ENCODE assay signal across 9 mouse cellular contexts in genomic region chr12:79171269-79171995, GRCm38 (mm10). TPM values are rescaled to one million over a fixed set of nuclear protein-coding genes. Genes with fewer than 3 reads are reported as not detected.
DNase-seq lines count a peak whose midpoint lies in the region; ATAC-seq and TF ChIP-seq lines count a peak whose summit lies in the region.
"Had no signal": no experiment of that assay in that cellular context is flagged by ENCODE, and none has a peak within 500 bp of the region (broad histone marks: within the 10 kb centered on the region; RNA-seq: fewer than 3 reads in every experiment).

No protein-coding gene starts in this region.

- H3K4me1 ChIP-seq in testis, adult 2 months (ENCODE audit: control insufficient read depth, insufficient read depth, low read length) = no peaks in the 10 kb centered on the region; the same call in 1 of the 2 replicates
- H3K4me1 ChIP-seq in hindbrain, embryonic 15.5 days (replicated peaks) = peaks cover 16% of the 10 kb centered on the region
- peaks cover 20% of the 10 kb centered on the region for H3K4me1 ChIP-seq in midbrain, embryonic 15.5 days

- H3K9ac ChIP-seq in hindbrain, embryonic 15.5 days = peak overlapping the region; percentile 90
- peak overlapping the region; percentile 85 for H3K9ac ChIP-seq in midbrain, embryonic 15.5 days

- peak overlapping the region; percentile 83 for H3K4me2 ChIP-seq in hindbrain, embryonic 15.5 days
- peak overlapping the region; percentile 52 for H3K4me2 ChIP-seq in midbrain, embryonic 15.5 days

- no peak for TF ChIP-seq CTCF in testis, adult 2 months (IDR thresholded peaks at IDR 0.05; ENCODE audit: control insufficient read depth, insufficient read depth, insufficient replicate concordance, low read depth, low read length)

- 34% methylated on average over 12 of the region's 12 CpGs for WGBS in hindbrain, embryonic 15.5 days
- 29% methylated on average over 12 of the region's 12 CpGs for WGBS in midbrain, embryonic 15.5 days

- peak overlapping the region; percentile 92 for H3K4me3 ChIP-seq in testis, adult 2 months (ENCODE audit: control insufficient read depth, low read depth, low read length)
- H3K4me3 ChIP-seq in hindbrain, embryonic 15.5 days = peak overlapping the region; percentile 98
- peak overlapping the region; percentile 89 for H3K4me3 ChIP-seq in midbrain, embryonic 15.5 days

- no peak for ATAC-seq in hindbrain, embryonic 15.5 days (ENCODE audit: low FRiP score, low read depth)
- no peak for ATAC-seq in midbrain, embryonic 15.5 days (replicated peaks)

- no peaks in the 10 kb centered on the region for H3K27me3 ChIP-seq in testis, adult 2 months (ENCODE audit: control insufficient read depth, insufficient read depth, low read length)
- no peaks in the 10 kb centered on the region for H3K27me3 ChIP-seq in hindbrain, embryonic 15.5 days
- no peaks in the 10 kb centered on the region for H3K27me3 ChIP-seq in midbrain, embryonic 15.5 days (replicated peaks)
- H3K27me3 ChIP-seq: Patski had no signal

- intact Hi-C loops in heart, postnatal 25 days (cut with DNase I) = loop anchor here (10.0 kb wide), 1 partner anchor 157 kb away; no protein-coding TSS in a partner anchor

- no peaks in the 10 kb centered on the region for H3K9me3 ChIP-seq in hindbrain, embryonic 15.5 days
- no peaks in the 10 kb centered on the region for H3K9me3 ChIP-seq in midbrain, embryonic 15.5 days

- peak overlapping the region; percentile 78 for H3K27ac ChIP-seq in testis, adult 2 months (ENCODE audit: control insufficient read depth, insufficient read depth, low read depth, low read length)
- H3K27ac ChIP-seq in hindbrain, embryonic 15.5 days (replicated peaks) = peak overlapping the region; percentile 95; the same call in 1 of the 2 replicates
- H3K27ac ChIP-seq in midbrain, embryonic 15.5 days = peak overlapping the region; percentile 99

- TF ChIP-seq POLR2A in testis, adult 2 months (IDR thresholded peaks at IDR 0.05; ENCODE audit: control insufficient read depth, low read depth, low read length) = no peak

- H3K36me3 ChIP-seq in testis, adult 2 months (ENCODE audit: control insufficient read depth, insufficient read depth, low read length) = no peaks in the 10 kb centered on the region
- H3K36me3 ChIP-seq in hindbrain, embryonic 15.5 days = peaks cover 18% of the 10 kb centered on the region
- peaks cover 14% of the 10 kb centered on the region; the same call in 1 of the 2 replicates for H3K36me3 ChIP-seq in midbrain, embryonic 15.5 days (replicated peaks)

- DNase-seq in heart, adult 11 months = peak; percentile 64
- DNase-seq in heart, postnatal 25 days (ENCODE audit: low spot score) = no peak
- no peak for DNase-seq in testis, postnatal 10 days (ENCODE audit: low spot score)
- DNase-seq in spleen, postnatal 10 days (ENCODE audit: low spot score in 2 of 2) = no peak
- DNase-seq in layer of hippocampus, postnatal 25 days (ENCODE audit: extremely low spot score in 1 of 2, low spot score in 1 of 2) = no peak

RNA-seq across cellular contexts. Expression of gene Vti1b, which starts 1.0 kb away (rescaled TPM):
- total RNA-seq in heart, postnatal 25 days (2021) = 10 to 100 TPM; 73.5 to 80.3 TPM
- 21.7 and 22.7 TPM in 2 replicates for polyA plus RNA-seq in testis, adult 2 months (2012; rRNA removed)
- 221 and 231 TPM in 2 replicates for polyA plus RNA-seq in hindbrain, embryonic 15.5 days (2015; fragmentation: Nextera tagmentation; extraction: Ambion mirVana)
- 219 and 223 TPM in 2 replicates for polyA plus RNA-seq in midbrain, embryonic 15.5 days (2015; fragmentation: Nextera tagmentation; extraction: Ambion mirVana)
- 100 to 1,000 TPM; 147 to 174 TPM for total RNA-seq in layer of hippocampus, postnatal 25 days (2021)

RNA-seq across cellular contexts. Expression of gene Rdh11, which starts 20.7 kb away (rescaled TPM):
- total RNA-seq in heart, postnatal 25 days (2021) = 1 to 10 TPM; 2.3 to 3.1 TPM
- 127 and 132 TPM in 2 replicates for polyA plus RNA-seq in testis, adult 2 months (2012; rRNA removed)
- polyA plus RNA-seq in hindbrain, embryonic 15.5 days (2015; fragmentation: Nextera tagmentation; extraction: Ambion mirVana) = 35.2 and 36.3 TPM in 2 replicates
- 31.0 and 33.7 TPM in 2 replicates for polyA plus RNA-seq in midbrain, embryonic 15.5 days (2015; fragmentation: Nextera tagmentation; extraction: Ambion mirVana)
- total RNA-seq in layer of hippocampus, postnatal 25 days (2021) = 10 to 100 TPM; 17.9 to 21.2 TPM

RNA-seq across cellular contexts. Expression of gene Rdh12, which starts 37.3 kb away (rescaled TPM):
- total RNA-seq in heart, postnatal 25 days (2021) = under 1 TPM in 1 of 2 experiments, not detected in 1; 0.86 TPM
- 0.42 and 0.63 TPM in 2 replicates for polyA plus RNA-seq in testis, adult 2 months (2012; rRNA removed)
- 0.75 and 1.1 TPM in 2 replicates for polyA plus RNA-seq in hindbrain, embryonic 15.5 days (2015; fragmentation: Nextera tagmentation; extraction: Ambion mirVana)
- polyA plus RNA-seq in midbrain, embryonic 15.5 days (2015; fragmentation: Nextera tagmentation; extraction: Ambion mirVana) = 0.93 and 1.2 TPM in 2 replicates
- 1 to 10 TPM; 1.8 to 2.9 TPM for total RNA-seq in layer of hippocampus, postnatal 25 days (2021)

RNA-seq across cellular contexts. Expression of gene Arg2, which starts 40.9 kb away (rescaled TPM):
- total RNA-seq in heart, postnatal 25 days (2021) = not detected
- 1.2 and 2.0 TPM in 2 replicates for polyA plus RNA-seq in testis, adult 2 months (2012; rRNA removed)
- polyA plus RNA-seq in hindbrain, embryonic 15.5 days (2015; fragmentation: Nextera tagmentation; extraction: Ambion mirVana) = 28.6 and 30.0 TPM in 2 replicates
- polyA plus RNA-seq in midbrain, embryonic 15.5 days (2015; fragmentation: Nextera tagmentation; extraction: Ambion mirVana) = 28.5 and 29.6 TPM in 2 replicates
- total RNA-seq in layer of hippocampus, postnatal 25 days (2021) = 1 to 10 TPM; 3.1 to 4.3 TPM
